In the genomic region with DNA sequence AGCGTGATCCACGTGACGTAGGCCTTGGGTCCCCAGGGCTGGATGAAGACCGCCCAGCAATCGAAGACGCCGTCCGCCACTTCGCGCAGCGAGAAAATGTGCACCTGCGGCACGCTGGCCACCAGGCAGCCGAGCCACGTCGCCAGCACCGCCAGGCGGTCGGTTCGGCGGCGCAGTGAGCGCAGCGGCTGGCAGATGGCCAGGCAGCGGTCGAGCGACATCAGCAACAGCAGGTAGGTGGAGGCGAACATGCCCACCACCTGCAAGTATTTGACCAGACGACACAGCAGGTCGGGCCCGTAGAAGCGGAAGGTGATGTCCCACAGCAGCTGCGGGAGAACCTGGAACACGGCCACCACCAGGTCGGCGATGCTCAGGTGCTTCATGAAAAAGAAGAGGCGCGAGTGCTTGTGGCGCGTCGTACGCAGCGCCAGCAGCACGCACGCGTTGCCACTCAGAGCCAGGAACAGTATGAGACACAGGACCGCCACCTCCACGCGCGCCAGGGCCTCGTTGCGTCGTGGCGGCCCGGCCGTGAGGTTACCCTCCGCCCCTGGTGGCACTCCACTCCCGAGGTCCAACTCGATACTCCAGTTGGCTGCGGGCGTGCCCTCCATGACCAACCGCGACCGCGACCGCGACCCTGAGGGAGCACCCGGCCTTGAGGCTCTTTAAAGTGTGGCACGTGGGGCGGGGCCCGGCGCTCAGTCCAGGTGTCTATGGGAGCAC, we compare ENCODE assay signal across 8 mouse cellular contexts. TPM values are rescaled to one million over a fixed set of nuclear protein-coding genes. Genes with fewer than 3 reads are reported as not detected.
DNase-seq lines count a peak whose midpoint lies in the region; ATAC-seq and TF ChIP-seq lines count a peak whose summit lies in the region.

No protein-coding gene starts in this region.

- no peaks in the 10 kb centered on the region for H3K9me3 ChIP-seq in forebrain, postnatal 0 days (ENCODE audit: low read length)
- H3K9me3 ChIP-seq in neural tube, embryonic 13.5 days, result no peaks in the 10 kb centered on the region

- peak overlapping the region; percentile 35; the same call in 1 of the 2 replicates for H3K9ac ChIP-seq in forebrain, postnatal 0 days
- H3K9ac ChIP-seq in neural tube, embryonic 13.5 days, result peak overlapping the region; percentile 52

- H3K36me3 ChIP-seq in forebrain, postnatal 0 days (ENCODE audit: insufficient read depth), result no peaks in the 10 kb centered on the region
- H3K36me3 ChIP-seq in neural tube, embryonic 13.5 days, result no peaks in the 10 kb centered on the region
- no peaks in the 10 kb centered on the region for H3K36me3 ChIP-seq in thymus, adult 2 months (ENCODE audit: control insufficient read depth, insufficient read depth, low read length)

- DNase-seq in layer of hippocampus, adult 2 months (ENCODE audit: low spot score in 2 of 2), result no peak
- no peak for DNase-seq in layer of hippocampus, adult 11-12 months (ENCODE audit: low spot score)
- peak; percentile 55 for DNase-seq in forebrain, postnatal 0 days
- DNase-seq in kidney, postnatal 25 days, result peak; percentile 16 to 46
- DNase-seq in B cell, adult 2 months, result no peak
- DNase-seq in thymus, adult 2 months, result no peak

- peaks cover 24% of the 10 kb centered on the region for H3K27me3 ChIP-seq in forebrain, postnatal 0 days (ENCODE audit: insufficient read depth, low read length)
- H3K27me3 ChIP-seq in neural tube, embryonic 13.5 days, result peaks cover 70% of the 10 kb centered on the region
- peaks cover 12% of the 10 kb centered on the region; the same call in 1 of the 2 replicates for H3K27me3 ChIP-seq in thymus, adult 2 months (ENCODE audit: control insufficient read depth, insufficient read depth, low read length)

- peak overlapping the region; percentile 46 for H3K4me3 ChIP-seq in layer of hippocampus, adult 2 months
- H3K4me3 ChIP-seq in bone marrow macrophage, adult 2 months (ENCODE audit: insufficient read depth, low read length), result peak overlapping the region; percentile 21
- peak overlapping the region; percentile 42 for H3K4me3 ChIP-seq in forebrain, postnatal 0 days (ENCODE audit: low read depth, low read length)
- peak overlapping the region; percentile 39 for H3K4me3 ChIP-seq in neural tube, embryonic 13.5 days
- H3K4me3 ChIP-seq in thymus, adult 2 months (ENCODE audit: control insufficient read depth, insufficient read depth, low read length), result no peak overlapping the region

- ATAC-seq in forebrain, postnatal 0 days, result peak; percentile 44; the same call in 1 of the 2 replicates
- peak; percentile 29; the same call in 1 of the 2 replicates for ATAC-seq in neural tube, embryonic 13.5 days (ENCODE audit: low read depth)

- 3% methylated on average over 72 of the region's 72 CpGs for WGBS in forebrain, postnatal 0 days
- 4% methylated on average over 72 of the region's 72 CpGs for WGBS in neural tube, embryonic 13.5 days
- WGBS in thymus, adult 2 months, result 4% methylated on average over 72 of the region's 72 CpGs

- no peak for TF ChIP-seq POLR2A in bone marrow macrophage, adult 2 months (IDR thresholded peaks at IDR 0.05; ENCODE audit: borderline replicate concordance, low read depth, low read length)
- TF ChIP-seq POLR2A in thymus, adult 2 months (IDR thresholded peaks at IDR 0.05; ENCODE audit: control insufficient read depth, extremely low read depth, insufficient read depth, low read length, poor library complexity), result no peak

- peak; percentile 43; the same call in 1 of the 2 replicates for TF ChIP-seq CTCF in layer of hippocampus, adult 2 months (conservative IDR thresholded peaks at IDR 0.05)
- no peak for TF ChIP-seq CTCF in bone marrow macrophage, adult 2 months (IDR thresholded peaks at IDR 0.05; ENCODE audit: low read depth, low read length)
- TF ChIP-seq CTCF in forebrain, postnatal 0 days (IDR thresholded peaks at IDR 0.05; ENCODE audit: low read depth), result peak; percentile 49
- no peak for TF ChIP-seq CTCF in thymus, adult 2 months (IDR thresholded peaks at IDR 0.05; ENCODE audit: borderline replicate concordance, control insufficient read depth, extremely low read depth, insufficient read depth, low read length, poor library complexity)

- no peak overlapping the region for H3K27ac ChIP-seq in layer of hippocampus, adult 2 months
- H3K27ac ChIP-seq in bone marrow macrophage, adult 2 months (ENCODE audit: insufficient read depth, low read depth, low read length), result no peak overlapping the region
- no peak overlapping the region for H3K27ac ChIP-seq in forebrain, postnatal 0 days (ENCODE audit: low read depth, low read length)
- H3K27ac ChIP-seq in neural tube, embryonic 13.5 days (replicated peaks), result no peak overlapping the region
- no peak overlapping the region for H3K27ac ChIP-seq in thymus, adult 2 months (ENCODE audit: control insufficient read depth, insufficient read depth, low read length)

- H3K4me2 ChIP-seq in forebrain, postnatal 0 days (ENCODE audit: low read depth), result peak overlapping the region; percentile 72
- H3K4me2 ChIP-seq in neural tube, embryonic 13.5 days, result peak overlapping the region; percentile 70

- no peaks in the 10 kb centered on the region for H3K4me1 ChIP-seq in bone marrow macrophage, adult 2 months (ENCODE audit: control insufficient read depth, insufficient read depth, low read length)
- H3K4me1 ChIP-seq in forebrain, postnatal 0 days (ENCODE audit: insufficient read depth), result 0 out of 2 replicates have a peak, but pooled peaks cover 4% of the 10 kb centered on the region
- H3K4me1 ChIP-seq in neural tube, embryonic 13.5 days (replicated peaks), result peaks cover 22% of the 10 kb centered on the region
- no peaks in the 10 kb centered on the region for H3K4me1 ChIP-seq in thymus, adult 2 months (replicated peaks; ENCODE audit: control insufficient read depth, insufficient read depth, low read length)

RNA-seq across cellular contexts. Expression of gene Oxtr, which starts 0.4 kb away (rescaled TPM):
- 1 to 10 TPM; 5.5 to 6.9 TPM for total RNA-seq in layer of hippocampus, adult 2 months (2021)
- not detected in 2 replicates for polyA plus RNA-seq in bone marrow macrophage, adult 2 months (2012; ENCODE audit: insufficient read depth, insufficient read length, missing spikeins)
- total RNA-seq in forebrain, postnatal 0 days (2014; rRNA removed), result 5.2 and 6.7 TPM in 2 replicates
- polyA plus RNA-seq in forebrain, postnatal 0 days (2015; fragmentation: Nextera tagmentation; extraction: Ambion mirVana), result 1.4 and 3.5 TPM in 2 replicates
- 0.63 and 1.4 TPM in 2 replicates for polyA plus RNA-seq in neural tube, embryonic 13.5 days (2015; fragmentation: Nextera tagmentation; extraction: Ambion mirVana)
- polyA plus RNA-seq in thymus, adult 2 months (2012; rRNA removed), result 0.50 and 0.56 TPM in 2 replicates

RNA-seq across cellular contexts. Expression of gene Cav3, which starts 30.0 kb away (rescaled TPM):
- under 1 TPM; 0.52 to 0.74 TPM for total RNA-seq in layer of hippocampus, adult 2 months (2021)
- polyA plus RNA-seq in bone marrow macrophage, adult 2 months (2012; ENCODE audit: insufficient read depth, insufficient read length, missing spikeins), result not detected in 2 replicates
- total RNA-seq in forebrain, postnatal 0 days (2014; rRNA removed), result not detected in 2 replicates
- 0.13 TPM in 2 replicates for polyA plus RNA-seq in forebrain, postnatal 0 days (2015; fragmentation: Nextera tagmentation; extraction: Ambion mirVana)
- polyA plus RNA-seq in neural tube, embryonic 13.5 days (2015; fragmentation: Nextera tagmentation; extraction: Ambion mirVana), result 0.50 and 1.1 TPM in 2 replicates
- polyA plus RNA-seq in thymus, adult 2 months (2012; rRNA removed), result 0.33 and 7.8 TPM in 2 replicates

Comparison
In these comparisons a context has a peak if more than half of its experiments do, and no peak if none do; other contexts are left out.
1. DNase-seq: peak in forebrain, postnatal 0 days (single experiment) and kidney, postnatal 25 days (2 of 2); none in layer of hippocampus, adult 2 months (0 of 2), layer of hippocampus, adult 11-12 months (single experiment), B cell, adult 2 months (0 of 2) and thymus, adult 2 months (single experiment).
2. CTCF ChIP-seq: peak in layer of hippocampus, adult 2 months (single experiment) and forebrain, postnatal 0 days (single experiment); none in bone marrow macrophage, adult 2 months (single experiment) and thymus, adult 2 months (single experiment).